Mouse (Mus musculus) liver, embryonic 12.5 days (tissue): ENCODE data around the gene Zfp704. TPM values are rescaled to one million over a fixed set of nuclear protein-coding genes. Genes with fewer than 3 reads are reported as not detected.

Experiments used
- ATAC-seq: fragments of 200-750 bp; cut with Nextera tagmentation; 2 replicates; pipeline ENCODE4 v1.8.0; 2017; ENCODE audit warnings: moderate number of reproducible peaks, mild to moderate bottlenecking, moderate library complexity
- H3K27ac ChIP-seq: fragments of 300-500 bp; sonication (generic); 2 replicates; pipeline ENCODE4 v1.5.1; 2016; ENCODE audit warnings: mild to moderate bottlenecking
- H3K27me3 ChIP-seq: fragments of 300-500 bp; sonication (generic); replicated peaks from 2 replicates; pipeline ENCODE4 v1.6.1; 2016; ENCODE audit warnings: mild to moderate bottlenecking, moderate library complexity
- H3K36me3 ChIP-seq: fragments of 300-500 bp; sonication (generic); 2 replicates; pipeline ENCODE4 v1.6.1; 2016; ENCODE audit warnings: mild to moderate bottlenecking, moderate library complexity
- H3K4me1 ChIP-seq: fragments of 300-500 bp; sonication (generic); 2 replicates; pipeline ENCODE4 v1.6.1; 2016
- H3K4me2 ChIP-seq: fragments of 300-500 bp; sonication (generic); 2 replicates; pipeline ENCODE4 v1.6.1; 2016; ENCODE audit warnings: mild to moderate bottlenecking, moderate library complexity
- H3K4me3 ChIP-seq: fragments of 300-500 bp; sonication (generic); 2 replicates; pipeline ENCODE4 v1.5.1; 2016; ENCODE audit warnings: mild to moderate bottlenecking, moderate library complexity
- H3K9ac ChIP-seq: fragments of 300-500 bp; sonication (generic); 2 replicates; pipeline ENCODE4 v1.6.1; 2016; ENCODE audit warnings: mild to moderate bottlenecking, moderate library complexity
- H3K9me3 ChIP-seq: fragments of 300-500 bp; sonication (generic); replicated peaks from 2 replicates; pipeline ENCODE4 v1.6.1; 2016; ENCODE audit warnings: mild to moderate bottlenecking, moderate library complexity
- WGBS: fragments of 180-500 bp; shearing (Covaris S2); methylation state at CpG from one replicate; pipeline ENCODE4 v1.1.7; 2016; ENCODE audit not compliant: insufficient replicate concordance; 5-methylcytosine and 5-hydroxymethylcytosine counted together
- polyA plus RNA-seq: library from polyadenylated mRNA; unstranded; fragments of >200 nt; fragmentation: Nextera tagmentation; extraction: Ambion mirVana; gene quantifications from 2 replicates; pipeline ENCODE4 v1.2.1, GENCODE M21; 2016

Gene Zfp704
- polyA plus RNA-seq, 1 experiment from 2014 or later, result 1.8 TPM

- H3K9ac ChIP-seq, result no peak overlapping the region
- H3K4me1 ChIP-seq, result peaks cover 16% of the 10 kb centered on the region
- peaks cover 4% of the 10 kb centered on the region; the same call in 1 of the 2 replicates for H3K9me3 ChIP-seq
- no peak for ATAC-seq
- no peak overlapping the region for H3K4me3 ChIP-seq
- no peak overlapping the region for H3K4me2 ChIP-seq
- H3K27ac ChIP-seq, result no peak overlapping the region
- WGBS, result 85% methylated on average over 7 of the region's 7 CpGs
- peaks cover 28% of the 10 kb centered on the region for H3K36me3 ChIP-seq
- H3K27me3 ChIP-seq, result no peaks in the 10 kb centered on the region
Observed at GRCm38 (mm10) chr3:9443981-9444380, 165.9 kb downstream of the Zfp704 start.

GRCm38 (mm10) chr3:9443476-9443875 is 166.4 kb downstream of the Zfp704 start:
- peaks cover 27% of the 10 kb centered on the region for H3K36me3 ChIP-seq
- H3K4me3 ChIP-seq, result no peak overlapping the region
- no peak overlapping the region for H3K9ac ChIP-seq
- no peaks in the 10 kb centered on the region for H3K27me3 ChIP-seq
- no peak overlapping the region for H3K27ac ChIP-seq
- peaks cover 16% of the 10 kb centered on the region for H3K4me1 ChIP-seq
- no peak overlapping the region for H3K4me2 ChIP-seq
- 69% methylated on average over 2 of the region's 2 CpGs for WGBS
- H3K9me3 ChIP-seq, result peaks cover under 1% of the 10 kb centered on the region; the same call in 1 of the 2 replicates
- ATAC-seq, result no peak

GRCm38 (mm10) chr3:9441566-9442540 is 168.0 kb downstream of the Zfp704 start:
- 74% methylated on average over 27 of the region's 27 CpGs for WGBS
- H3K4me3 ChIP-seq, result no peak overlapping the region
- H3K27ac ChIP-seq, result no peak overlapping the region
- H3K4me1 ChIP-seq, result peaks cover 16% of the 10 kb centered on the region
- no peak for ATAC-seq
- no peaks in the 10 kb centered on the region for H3K9me3 ChIP-seq
- H3K9ac ChIP-seq, result no peak overlapping the region
- no peaks in the 10 kb centered on the region for H3K27me3 ChIP-seq
- H3K36me3 ChIP-seq, result peaks cover 25% of the 10 kb centered on the region; the same call in 1 of the 2 replicates
- no peak overlapping the region for H3K4me2 ChIP-seq

DNA sequence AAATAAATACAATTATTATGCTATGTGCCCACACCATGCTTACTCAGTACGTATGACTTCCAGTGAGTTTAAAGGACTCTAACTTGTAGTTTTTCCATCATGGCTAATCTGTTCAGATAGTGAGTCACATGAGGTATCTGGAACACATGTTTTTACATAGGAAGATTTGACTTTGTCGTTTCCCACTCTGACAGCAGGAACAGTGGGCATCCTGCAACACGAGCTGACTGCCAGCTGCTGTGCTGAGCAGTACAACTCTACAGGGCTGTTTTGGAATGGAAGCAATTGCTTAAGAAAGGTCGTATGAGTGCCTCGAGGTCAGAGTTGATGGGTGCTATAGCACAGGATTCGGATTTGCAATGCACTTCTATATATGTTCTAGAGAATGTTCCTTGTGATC is 169.4 kb downstream of the Zfp704 start:
- H3K9ac ChIP-seq, result no peak overlapping the region
- peaks cover 16% of the 10 kb centered on the region for H3K4me1 ChIP-seq
- no peaks in the 10 kb centered on the region for H3K9me3 ChIP-seq
- no peak overlapping the region for H3K4me3 ChIP-seq
- H3K27me3 ChIP-seq, result no peaks in the 10 kb centered on the region
- H3K27ac ChIP-seq, result no peak overlapping the region
- WGBS, result 63% methylated on average over 6 of the region's 6 CpGs
- no peak overlapping the region for H3K4me2 ChIP-seq
- H3K36me3 ChIP-seq, result peaks cover 21% of the 10 kb centered on the region; the same call in 1 of the 2 replicates
- ATAC-seq, result no peak

DNA sequence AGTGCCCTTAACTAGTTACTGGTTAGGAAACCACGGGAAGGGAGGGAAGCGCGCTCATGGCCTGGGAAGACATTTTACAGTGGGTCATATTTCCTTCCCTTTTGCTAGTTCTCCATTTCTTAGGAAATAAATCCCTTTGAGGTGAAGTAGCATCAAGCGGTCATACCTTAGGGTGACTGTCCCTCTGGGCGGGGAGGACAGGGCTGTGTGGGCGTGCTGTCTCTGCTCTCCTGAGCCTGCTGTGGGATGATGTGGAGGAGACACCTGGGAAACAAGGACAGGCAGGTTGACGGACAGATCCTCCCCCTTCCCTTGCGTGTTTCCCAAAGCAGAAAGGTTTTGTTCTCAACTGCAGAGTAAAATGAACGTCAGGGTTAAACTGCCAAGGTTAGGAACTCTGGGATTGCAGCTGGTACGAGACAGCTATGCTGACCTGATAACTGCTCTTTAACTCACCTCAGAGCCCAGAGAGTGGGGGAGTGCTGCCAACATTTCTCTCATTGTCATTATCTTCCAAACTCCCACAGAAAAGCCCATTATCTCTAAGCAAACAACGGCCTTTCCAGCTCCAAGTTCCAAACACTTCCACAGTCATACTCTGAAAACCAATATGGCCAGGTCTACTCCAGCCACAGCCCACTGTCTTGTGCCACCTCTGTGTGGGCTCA is 170.1 kb downstream of the Zfp704 start:
- WGBS, result 60% methylated on average over 11 of the region's 11 CpGs
- no peak overlapping the region for H3K9ac ChIP-seq
- H3K4me3 ChIP-seq, result no peak overlapping the region
- H3K27ac ChIP-seq, result no peak overlapping the region
- H3K27me3 ChIP-seq, result no peaks in the 10 kb centered on the region
- peaks cover 24% of the 10 kb centered on the region; the same call in 1 of the 2 replicates for H3K36me3 ChIP-seq
- peaks cover 16% of the 10 kb centered on the region for H3K4me1 ChIP-seq
- no peak for ATAC-seq
- no peak overlapping the region for H3K4me2 ChIP-seq
- H3K9me3 ChIP-seq, result no peaks in the 10 kb centered on the region

DNA sequence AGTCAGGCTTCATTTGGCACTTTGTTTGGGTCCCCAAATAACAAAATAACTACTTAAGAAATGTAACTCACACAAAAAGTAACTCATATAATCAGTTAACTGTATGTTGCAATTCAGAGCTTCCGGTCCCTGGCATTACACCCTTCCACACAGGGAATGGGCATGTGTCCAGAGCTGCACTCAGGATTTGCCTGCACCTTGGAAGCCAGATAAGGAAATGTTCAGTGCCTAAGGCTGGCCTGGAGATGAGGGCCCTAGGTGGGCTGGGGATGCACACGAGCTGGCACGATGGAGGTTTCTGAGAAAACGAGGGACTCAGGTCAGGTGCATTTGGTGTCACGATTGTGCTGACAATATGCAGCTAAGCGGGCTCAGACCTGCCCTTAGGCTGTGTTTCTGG is 173.6 kb downstream of the Zfp704 start:
- 78% methylated on average over 6 of the region's 6 CpGs for WGBS
- H3K4me2 ChIP-seq, result no peak overlapping the region
- no peak for ATAC-seq

DNA sequence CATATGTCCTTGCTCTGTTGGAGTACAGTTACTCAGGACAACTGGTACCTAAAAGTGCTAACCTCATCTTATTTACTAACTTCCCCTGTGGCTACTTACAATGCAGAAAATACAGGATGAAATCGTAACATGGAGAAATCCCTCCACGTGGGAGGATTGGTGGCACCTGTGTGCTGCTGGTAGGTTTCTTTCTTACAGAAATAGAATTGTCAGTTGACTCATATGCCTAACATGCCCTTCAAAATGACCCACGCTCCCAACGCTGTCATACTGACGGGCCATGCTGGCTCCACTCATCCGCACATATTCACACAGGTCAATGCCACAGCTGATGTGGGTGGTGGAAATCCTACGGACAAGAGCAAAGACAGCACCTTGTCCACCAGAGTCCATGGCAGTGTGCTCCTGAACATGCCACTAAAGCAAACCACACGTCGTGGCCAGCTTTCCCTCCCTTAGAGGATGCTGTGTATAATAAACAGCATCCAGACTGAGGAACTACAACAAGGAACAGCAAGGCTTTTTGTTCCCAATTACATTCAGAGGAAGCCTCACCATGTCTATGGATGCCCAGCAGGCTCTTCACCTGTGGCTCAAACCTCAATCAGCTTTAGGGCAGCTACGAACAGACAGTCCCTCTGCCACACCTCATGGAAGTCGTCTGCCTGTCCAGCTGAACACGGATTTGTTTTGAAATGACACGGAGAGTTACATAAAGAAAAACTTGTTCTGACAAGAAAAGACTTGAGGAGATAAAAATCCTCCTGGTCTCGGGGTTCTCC is 175.3 kb downstream of the Zfp704 start:
- no peaks in the 10 kb centered on the region for H3K9me3 ChIP-seq
- WGBS, result 74% methylated on average over 14 of the region's 14 CpGs
- peaks cover 17% of the 10 kb centered on the region; the same call in 1 of the 2 replicates for H3K36me3 ChIP-seq
- no peak overlapping the region for H3K4me2 ChIP-seq
- no peak overlapping the region for H3K27ac ChIP-seq
- H3K9ac ChIP-seq, result no peak overlapping the region
- peaks cover under 1% of the 10 kb centered on the region for H3K4me1 ChIP-seq
- no peak overlapping the region for H3K4me3 ChIP-seq
- no peaks in the 10 kb centered on the region for H3K27me3 ChIP-seq
- ATAC-seq, result no peak

More for the DNA sequence above, 173.6 kb downstream of the Zfp704 start:
- H3K27ac ChIP-seq, result no peak overlapping the region
- H3K4me3 ChIP-seq, result no peak overlapping the region
- no peaks in the 10 kb centered on the region for H3K9me3 ChIP-seq
- no peak overlapping the region for H3K9ac ChIP-seq
- H3K36me3 ChIP-seq, result peaks cover 17% of the 10 kb centered on the region; the same call in 1 of the 2 replicates
- peaks cover 7% of the 10 kb centered on the region for H3K4me1 ChIP-seq
- no peaks in the 10 kb centered on the region for H3K27me3 ChIP-seq

DNA sequence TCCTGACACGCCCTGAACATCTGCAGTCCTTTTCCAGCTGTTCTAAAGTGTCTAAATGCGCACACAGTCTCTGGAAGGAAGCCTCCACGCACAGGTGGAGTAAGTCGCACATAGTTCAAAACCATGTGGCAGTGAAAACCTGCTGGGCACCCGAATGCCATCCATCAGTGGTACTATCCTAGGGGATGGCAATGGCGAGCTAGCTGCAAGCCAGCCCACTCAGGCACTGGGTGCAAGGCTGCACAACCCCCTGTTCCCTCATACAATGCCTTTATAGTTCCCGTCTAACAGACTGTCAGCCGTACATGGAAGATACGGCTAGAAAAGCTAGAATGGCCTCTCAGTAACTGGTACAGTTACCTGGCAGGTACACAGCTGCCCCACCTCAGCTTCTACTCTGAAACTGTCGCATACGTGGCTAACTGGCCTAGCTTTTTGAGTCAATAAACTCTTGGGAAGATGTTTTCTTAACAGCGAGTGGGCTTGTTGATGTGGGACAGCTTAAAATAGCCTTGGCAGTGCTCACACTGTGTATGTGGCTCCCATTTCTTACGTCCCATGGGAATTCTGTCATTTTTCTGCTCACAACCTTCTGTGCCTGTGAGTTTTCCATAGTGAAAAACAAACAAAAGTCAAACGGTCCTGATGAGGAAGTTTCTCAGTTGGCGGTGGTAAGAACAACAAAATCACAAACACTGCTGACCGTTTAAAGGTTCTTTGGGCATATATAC is 176.9 kb downstream of the Zfp704 start:
- H3K4me3 ChIP-seq, result no peak overlapping the region
- no peak overlapping the region for H3K9ac ChIP-seq
- no peak overlapping the region for H3K4me2 ChIP-seq
- ATAC-seq, result no peak
- no peak overlapping the region for H3K27ac ChIP-seq
- H3K27me3 ChIP-seq, result no peaks in the 10 kb centered on the region
- no peaks in the 10 kb centered on the region for H3K4me1 ChIP-seq
- H3K9me3 ChIP-seq, result no peaks in the 10 kb centered on the region
- peaks cover 10% of the 10 kb centered on the region; the same call in 1 of the 2 replicates for H3K36me3 ChIP-seq
- 76% methylated on average over 16 of the region's 16 CpGs for WGBS

GRCm38 (mm10) chr3:9432226-9432625 is 177.7 kb downstream of the Zfp704 start:
- ATAC-seq, result no peak
- H3K36me3 ChIP-seq, result peaks cover 6% of the 10 kb centered on the region; the same call in 1 of the 2 replicates
- H3K4me3 ChIP-seq, result no peak overlapping the region
- H3K9me3 ChIP-seq, result no peaks in the 10 kb centered on the region
- no peak overlapping the region for H3K27ac ChIP-seq
- no peak overlapping the region for H3K9ac ChIP-seq
- 52% methylated on average over 3 of the region's 3 CpGs for WGBS
- no peaks in the 10 kb centered on the region for H3K27me3 ChIP-seq
- no peaks in the 10 kb centered on the region for H3K4me1 ChIP-seq
- no peak overlapping the region for H3K4me2 ChIP-seq

GRCm38 (mm10) chr3:9429946-9430345 is 179.9 kb downstream of the Zfp704 start:
- ATAC-seq, result no peak

GRCm38 (mm10) chr3:9427826-9428225 is 182.1 kb downstream of the Zfp704 start:
- no peak overlapping the region for H3K27ac ChIP-seq
- H3K36me3 ChIP-seq, result no peaks in the 10 kb centered on the region
- H3K4me2 ChIP-seq, result no peak overlapping the region
- H3K9ac ChIP-seq, result no peak overlapping the region
- H3K9me3 ChIP-seq, result no peaks in the 10 kb centered on the region
- no peaks in the 10 kb centered on the region for H3K27me3 ChIP-seq
- no peak overlapping the region for H3K4me3 ChIP-seq
- 60% methylated on average over 4 of the region's 4 CpGs for WGBS
- no peak for ATAC-seq
- no peaks in the 10 kb centered on the region for H3K4me1 ChIP-seq

More at GRCm38 (mm10) chr3:9429946-9430345, 179.9 kb downstream of the Zfp704 start:
- Histone ChIP-seq H3K27me3 (no peaks in the 10 kb centered on the region), H3K36me3 (no peaks in the 10 kb centered on the region), H3K4me3 (no peak overlapping the region), H3K9ac (no peak overlapping the region), H3K4me2 (no peak overlapping the region), H3K9me3 (no peaks in the 10 kb centered on the region), H3K27ac (no peak overlapping the region), H3K4me1 (no peaks in the 10 kb centered on the region)
- WGBS, result 76% methylated on average over 3 of the region's 3 CpGs
